Mouse (Mus musculus) bone marrow macrophage, adult 2 months (primary cell): ENCODE measurements around the gene Hbp1.

Experiments
- CTCF ChIP-seq: IDR thresholded peaks from 2 replicates; pipeline ENCODE4 v1.5.1; 2012; ENCODE audit warnings: low read depth, mild to moderate bottlenecking, low read length, moderate library complexity
- POLR2A ChIP-seq: IDR thresholded peaks from 2 replicates; pipeline ENCODE4 v1.6.1; 2012; ENCODE audit warnings: mild to moderate bottlenecking, low read depth, low read length, borderline replicate concordance

GRCm38 (mm10) chr12:31885844-31886606, 64.3 kb downstream of the Hbp1 start:
- TF ChIP-seq POLR2A (no peak), CTCF (no peak)
